Mouse (Mus musculus): Measurements from ENCODE around the gene Lrrc23. TPM values are rescaled to one million over a fixed set of nuclear protein-coding genes. Genes with fewer than 3 reads are reported as not detected.
"Not testable (repeated sequence)": the region's sequence is repeated elsewhere in the genome, so short reads cannot be mapped to it uniquely, and the experiment has no call there.

Lrrc23 gene
- polyA plus RNA-seq, 1 experiment from 2014 or later = 4.1 TPM

- DNase-seq (ENCODE audit: low spot score) = no peak
- Histone ChIP-seq H3K9ac (ENCODE audit: low read depth, low read length) (0 out of 2 replicates have a peak overlapping the region, but pooled peaks have one; percentile 7), H3K27ac (ENCODE audit: low read depth, low read length) (no peak overlapping the region), H3K9me3 (ENCODE audit: control insufficient read depth, low read length) (no peaks in the 10 kb centered on the region), H3K4me1 (replicated peaks; ENCODE audit: control insufficient read depth, insufficient read depth, low read length) (peaks cover 9% of the 10 kb centered on the region), H3K4me2 (replicated peaks; ENCODE audit: low read depth, low read length) (no peak overlapping the region; the same call in 1 of the 2 replicates), H3K4me3 (ENCODE audit: low read depth, low read length) (no peak overlapping the region), H3K36me3 (ENCODE audit: control insufficient read depth, insufficient read depth, low read length) (peaks cover 12% of the 10 kb centered on the region), H3K27me3 (ENCODE audit: control insufficient read depth, insufficient read depth, low read length) (no peaks in the 10 kb centered on the region)
- no peak for ATAC-seq (ENCODE audit: low FRiP score)
- 77% methylated on average over 9 of the region's 9 CpGs for WGBS
These were observed 35.6 kb upstream of the Lrrc23 start for GRCm38 (mm10) chr6:124814858-124815774.

GRCm38 (mm10) chr6:124814448-124814847 lies 34.9 kb upstream of the Lrrc23 start:
- no peak for DNase-seq (ENCODE audit: low spot score)
- H3K4me1 ChIP-seq (replicated peaks; ENCODE audit: control insufficient read depth, insufficient read depth, low read length) = peaks cover 12% of the 10 kb centered on the region
- peak overlapping the region; percentile 72 for H3K4me3 ChIP-seq (ENCODE audit: low read depth, low read length)
- no peaks in the 10 kb centered on the region for H3K9me3 ChIP-seq (ENCODE audit: control insufficient read depth, low read length)
- 0 out of 2 replicates have a peak overlapping the region, but pooled peaks have one; percentile 72 for H3K27ac ChIP-seq (ENCODE audit: low read depth, low read length)
- peaks cover 5% of the 10 kb centered on the region for H3K36me3 ChIP-seq (ENCODE audit: control insufficient read depth, insufficient read depth, low read length)
- WGBS = 36% methylated on average over 8 of the region's 8 CpGs
- H3K4me2 ChIP-seq (replicated peaks; ENCODE audit: low read depth, low read length) = peak overlapping the region; percentile 80
- H3K27me3 ChIP-seq (ENCODE audit: control insufficient read depth, insufficient read depth, low read length) = no peaks in the 10 kb centered on the region
- peak; percentile 55 for ATAC-seq (ENCODE audit: low FRiP score)
- H3K9ac ChIP-seq (ENCODE audit: low read depth, low read length) = no peak overlapping the region

GRCm38 (mm10) chr6:124813933-124814332 lies 34.4 kb upstream of the Lrrc23 start, which contains the start of gene Tpi1:
Gene Tpi1 (minus strand): TSS chr6:124814296.
- peak within 1 kb of the TSS; percentile 80 for H3K4me2 ChIP-seq (replicated peaks; ENCODE audit: low read depth, low read length)
- no peaks in the 10 kb centered on the region for H3K27me3 ChIP-seq (ENCODE audit: control insufficient read depth, insufficient read depth, low read length)
- H3K9ac ChIP-seq (ENCODE audit: low read depth, low read length) = peak within 1 kb of the TSS; percentile 73
- peak within 1 kb of the TSS; percentile 72 for H3K27ac ChIP-seq (ENCODE audit: low read depth, low read length)
- peaks cover 14% of the 10 kb centered on the region for H3K4me1 ChIP-seq (replicated peaks; ENCODE audit: control insufficient read depth, insufficient read depth, low read length)
- ATAC-seq (ENCODE audit: low FRiP score) = peak; percentile 86
- peak within 1 kb of the TSS; percentile 72 for H3K4me3 ChIP-seq (ENCODE audit: low read depth, low read length)
- H3K9me3 ChIP-seq (ENCODE audit: control insufficient read depth, low read length) = no peaks in the 10 kb centered on the region
- H3K36me3 ChIP-seq (ENCODE audit: control insufficient read depth, insufficient read depth, low read length) = peaks cover 3% of the 10 kb centered on the region; the same call in 1 of the 2 replicates
- WGBS = under 1% methylated on average over 22 of the region's 22 CpGs
- peak; percentile 89 for DNase-seq (ENCODE audit: low spot score)

GRCm38 (mm10) chr6:124813496-124813895 lies 34.0 kb upstream of the Lrrc23 start:
- WGBS = 0% methylated on average over 18 of the region's 18 CpGs
- ATAC-seq (ENCODE audit: low FRiP score) = peak; percentile 57
- peak; percentile 83 for DNase-seq (ENCODE audit: low spot score)
- Histone ChIP-seq H3K9ac (ENCODE audit: low read depth, low read length) (peak overlapping the region; percentile 73), H3K9me3 (ENCODE audit: control insufficient read depth, low read length) (no peaks in the 10 kb centered on the region), H3K4me2 (replicated peaks; ENCODE audit: low read depth, low read length) (peak overlapping the region; percentile 80), H3K4me3 (ENCODE audit: low read depth, low read length) (peak overlapping the region; percentile 72), H3K27ac (ENCODE audit: low read depth, low read length) (peak overlapping the region; percentile 72), H3K27me3 (ENCODE audit: control insufficient read depth, insufficient read depth, low read length) (no peaks in the 10 kb centered on the region), H3K36me3 (ENCODE audit: control insufficient read depth, insufficient read depth, low read length) (peaks cover 3% of the 10 kb centered on the region; the same call in 1 of the 2 replicates), H3K4me1 (replicated peaks; ENCODE audit: control insufficient read depth, insufficient read depth, low read length) (peaks cover 14% of the 10 kb centered on the region)

- peak overlapping the region; percentile 73 for H3K9ac ChIP-seq (ENCODE audit: low read depth, low read length)
- no peaks in the 10 kb centered on the region for H3K9me3 ChIP-seq (ENCODE audit: control insufficient read depth, low read length)
- peaks cover 17% of the 10 kb centered on the region for H3K4me1 ChIP-seq (replicated peaks; ENCODE audit: control insufficient read depth, insufficient read depth, low read length)
- 26% methylated on average over 9 of the region's 9 CpGs for WGBS
- peak overlapping the region; percentile 72 for H3K4me3 ChIP-seq (ENCODE audit: low read depth, low read length)
- ATAC-seq (ENCODE audit: low FRiP score) = no peak
- peak overlapping the region; percentile 80 for H3K4me2 ChIP-seq (replicated peaks; ENCODE audit: low read depth, low read length)
- H3K27me3 ChIP-seq (ENCODE audit: control insufficient read depth, insufficient read depth, low read length) = no peaks in the 10 kb centered on the region
- peaks cover 3% of the 10 kb centered on the region; the same call in 1 of the 2 replicates for H3K36me3 ChIP-seq (ENCODE audit: control insufficient read depth, insufficient read depth, low read length)
- peak overlapping the region; percentile 72; the same call in 1 of the 2 replicates for H3K27ac ChIP-seq (ENCODE audit: low read depth, low read length)
- DNase-seq (ENCODE audit: low spot score) = no peak
These were observed 33.3 kb upstream of the Lrrc23 start for GRCm38 (mm10) chr6:124812848-124813247.

- peaks cover 3% of the 10 kb centered on the region; the same call in 1 of the 2 replicates for H3K36me3 ChIP-seq (ENCODE audit: control insufficient read depth, insufficient read depth, low read length)
- 85% methylated on average over 24 of the region's 24 CpGs for WGBS
- H3K27me3 ChIP-seq (ENCODE audit: control insufficient read depth, insufficient read depth, low read length) = no peaks in the 10 kb centered on the region
- H3K9ac ChIP-seq (ENCODE audit: low read depth, low read length) = no peak overlapping the region
- ATAC-seq (ENCODE audit: low FRiP score) (no peak), DNase-seq (ENCODE audit: low spot score) (no peak)
- peaks cover 17% of the 10 kb centered on the region for H3K4me1 ChIP-seq (replicated peaks; ENCODE audit: control insufficient read depth, insufficient read depth, low read length)
- no peak overlapping the region for H3K27ac ChIP-seq (ENCODE audit: low read depth, low read length)
- H3K4me2 ChIP-seq (replicated peaks; ENCODE audit: low read depth, low read length) = peak overlapping the region; percentile 80; the same call in 1 of the 2 replicates
- peak overlapping the region; percentile 72; the same call in 1 of the 2 replicates for H3K4me3 ChIP-seq (ENCODE audit: low read depth, low read length)
- H3K9me3 ChIP-seq (ENCODE audit: control insufficient read depth, low read length) = no peaks in the 10 kb centered on the region
These were observed 32.4 kb upstream of the Lrrc23 start for GRCm38 (mm10) chr6:124811701-124812560.

- Histone ChIP-seq H3K9me3 (ENCODE audit: control insufficient read depth, low read length) (no peaks in the 10 kb centered on the region), H3K4me1 (replicated peaks; ENCODE audit: control insufficient read depth, insufficient read depth, low read length) (peaks cover 19% of the 10 kb centered on the region)
- no peak for DNase-seq (ENCODE audit: low spot score)
These were observed 31.8 kb upstream of the Lrrc23 start for GRCm38 (mm10) chr6:124811403-124811665.

GRCm38 (mm10) chr6:124810566-124811402 lies 31.3 kb upstream of the Lrrc23 start:
- not testable (repeated sequence) for H3K27me3 ChIP-seq (ENCODE audit: control insufficient read depth, insufficient read depth, low read length); H3K36me3 ChIP-seq (ENCODE audit: control insufficient read depth, insufficient read depth, low read length); H3K9me3 ChIP-seq (ENCODE audit: control insufficient read depth, low read length); H3K4me3 ChIP-seq (ENCODE audit: low read depth, low read length); H3K4me2 ChIP-seq (replicated peaks; ENCODE audit: low read depth, low read length); H3K27ac ChIP-seq (ENCODE audit: low read depth, low read length); DNase-seq (ENCODE audit: low spot score); ATAC-seq (ENCODE audit: low FRiP score); H3K9ac ChIP-seq (ENCODE audit: low read depth, low read length)
- H3K4me1 ChIP-seq (replicated peaks; ENCODE audit: control insufficient read depth, insufficient read depth, low read length) = peaks cover 19% of the 10 kb centered on the region
- WGBS = 89% methylated on average over 11 of the region's 11 CpGs

More at GRCm38 (mm10) chr6:124811403-124811665, 31.8 kb upstream of the Lrrc23 start:
- Histone ChIP-seq H3K4me3 (ENCODE audit: low read depth, low read length) (no peak overlapping the region), H3K9ac (ENCODE audit: low read depth, low read length) (no peak overlapping the region), H3K27me3 (ENCODE audit: control insufficient read depth, insufficient read depth, low read length) (no peaks in the 10 kb centered on the region), H3K36me3 (ENCODE audit: control insufficient read depth, insufficient read depth, low read length) (peaks cover 3% of the 10 kb centered on the region; the same call in 1 of the 2 replicates), H3K4me2 (replicated peaks; ENCODE audit: low read depth, low read length) (no peak overlapping the region), H3K27ac (ENCODE audit: low read depth, low read length) (no peak overlapping the region)
- no peak for ATAC-seq (ENCODE audit: low FRiP score)
- WGBS = 91% methylated on average over 4 of the region's 4 CpGs
